Mouse (Mus musculus): Measurements from ENCODE around the gene Pla2g15.
A peak's percentile ranks its signal among the peaks of the same experiment; 100 is the strongest.

Gene Pla2g15

DNA sequence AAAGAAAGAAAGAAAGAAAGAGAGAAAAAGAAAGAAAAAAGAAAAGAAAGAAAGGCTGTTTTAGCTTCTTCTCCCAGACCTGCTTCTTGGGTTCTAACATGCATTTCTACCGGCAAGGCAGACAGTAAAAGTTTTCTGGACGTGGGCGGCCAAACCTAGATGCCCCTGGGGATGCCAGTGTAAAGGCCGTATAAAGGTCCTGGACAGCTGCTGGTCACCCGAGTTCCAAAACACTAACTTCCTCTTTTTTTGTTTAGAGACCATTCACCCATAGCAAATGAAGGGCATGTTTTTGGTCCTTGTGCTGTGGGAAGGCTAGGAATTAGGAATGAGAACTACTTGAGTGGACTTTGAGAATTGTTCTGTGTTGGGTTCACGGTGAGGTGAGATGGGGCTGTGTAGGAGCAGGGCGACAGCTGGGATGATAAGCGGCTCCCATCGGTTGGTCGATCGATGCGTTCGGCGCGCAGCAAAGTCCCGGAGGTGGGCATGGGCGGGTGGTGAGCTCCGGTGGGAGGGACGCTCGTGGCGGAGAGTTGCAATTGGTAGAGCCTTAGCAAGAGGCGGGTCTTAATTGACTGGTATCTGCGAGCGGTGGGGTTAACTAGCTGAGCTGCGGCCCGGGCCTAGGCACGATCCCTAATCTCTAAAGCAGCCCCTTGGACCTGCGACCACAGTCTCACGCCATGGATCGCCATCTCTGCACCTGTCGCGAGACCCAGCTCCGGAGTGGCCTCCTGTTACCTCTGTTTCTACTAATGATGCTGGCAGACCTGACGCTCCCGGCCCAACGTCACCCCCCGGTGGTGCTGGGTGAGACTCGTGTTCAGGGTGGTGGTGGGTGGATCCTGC lies at the start of gene Pla2g15:
Gene Pla2g15, plus strand, starts transcription at position 599 of the 852 bp plus-strand sequence.
- peak; percentile 90 for DNase-seq

- DNase-seq: no peak
These were observed 47.9 kb upstream of the Pla2g15 start for GRCm38 (mm10) chr8:106102321-106102720.

DNA sequence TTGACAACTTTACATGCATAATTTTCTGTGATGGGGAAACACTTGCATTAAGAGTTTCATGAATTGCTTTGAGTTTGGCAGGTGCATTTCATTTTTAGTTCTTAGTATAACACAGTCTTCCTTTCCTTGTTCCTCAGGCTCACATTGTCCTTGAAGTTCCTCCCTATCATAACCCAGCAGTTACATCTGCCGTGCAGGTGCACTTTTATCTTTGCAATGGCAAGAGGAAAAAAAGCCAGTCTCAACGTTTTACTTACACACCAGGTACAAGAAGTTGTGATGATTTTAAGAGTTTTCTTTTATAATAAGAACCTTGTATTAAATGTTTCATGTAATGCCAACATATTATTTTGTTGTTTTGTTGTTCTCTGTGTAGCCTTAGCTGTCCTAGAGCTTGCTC lies 46.3 kb upstream of the Pla2g15 start:
- no peak for DNase-seq

DNA sequence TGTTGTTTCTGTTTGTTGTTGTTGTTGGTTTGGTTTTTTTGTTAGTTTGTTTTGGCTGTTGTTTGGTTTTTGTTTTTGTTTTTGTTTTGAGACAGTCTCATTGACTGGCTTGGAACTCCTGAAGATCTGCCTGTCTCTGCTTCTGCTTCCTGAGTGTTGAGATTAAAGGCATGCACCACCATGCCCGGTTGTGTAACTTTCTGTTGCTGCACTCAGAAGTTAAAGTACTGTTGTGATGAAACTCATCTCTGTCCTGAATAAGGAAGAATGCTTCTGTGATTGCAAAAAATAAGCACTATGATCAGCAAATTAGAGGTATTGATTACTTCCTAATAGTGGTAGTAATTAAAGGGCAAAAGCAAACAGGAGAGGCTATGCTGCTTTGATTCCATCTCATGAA lies 44.0 kb upstream of the Pla2g15 start:
- no peak for DNase-seq

GRCm38 (mm10) chr8:106108080-106108479 lies 42.1 kb upstream of the Pla2g15 start:
- DNase-seq: no peak

DNA sequence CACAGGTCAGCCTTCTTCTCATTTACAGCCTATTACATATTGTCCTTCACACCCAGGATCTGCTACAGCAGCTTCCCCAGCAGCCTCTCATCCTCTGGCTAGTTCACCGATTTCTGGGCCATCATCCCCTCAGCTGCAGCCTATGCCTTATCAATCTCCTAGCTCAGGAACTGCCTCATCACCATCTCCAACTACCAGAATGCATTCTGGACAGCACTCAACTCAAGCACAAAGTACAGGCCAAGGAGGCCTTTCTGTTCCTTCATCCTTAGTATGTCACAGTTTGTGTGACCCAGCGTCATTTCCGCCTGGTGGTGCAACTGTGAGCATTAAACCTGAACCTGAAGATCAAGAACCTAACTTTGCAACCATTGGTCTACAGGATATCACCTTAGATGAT lies 41.5 kb upstream of the Pla2g15 start:
- DNase-seq: no peak

GRCm38 (mm10) chr8:106112041-106112440 lies 38.2 kb upstream of the Pla2g15 start:
- no peak for DNase-seq

- no peak for DNase-seq
These were observed 37.7 kb upstream of the Pla2g15 start for GRCm38 (mm10) chr8:106112514-106112913.

DNA sequence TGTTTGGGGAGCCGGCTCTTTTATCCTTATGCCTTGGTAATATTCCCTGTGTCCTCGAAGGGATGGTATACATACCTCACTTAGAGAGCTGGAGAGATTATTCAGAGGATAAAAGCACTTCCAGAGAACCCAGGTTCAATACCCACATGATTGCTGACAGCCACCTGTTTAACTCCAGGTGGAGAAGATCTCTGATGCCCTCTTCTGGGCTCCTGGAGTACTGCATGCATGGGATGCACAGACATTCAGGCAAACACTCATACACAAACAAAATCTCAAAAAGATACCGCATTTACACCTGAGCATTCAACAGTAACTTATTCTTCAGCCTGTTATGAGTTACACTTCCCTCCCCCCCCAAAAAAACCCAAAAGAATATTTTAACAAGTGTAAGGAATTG lies 34.3 kb upstream of the Pla2g15 start:
- DNase-seq: no peak

- no peak for DNase-seq
These were observed 26.8 kb upstream of the Pla2g15 start for GRCm38 (mm10) chr8:106123443-106123842.

DNA sequence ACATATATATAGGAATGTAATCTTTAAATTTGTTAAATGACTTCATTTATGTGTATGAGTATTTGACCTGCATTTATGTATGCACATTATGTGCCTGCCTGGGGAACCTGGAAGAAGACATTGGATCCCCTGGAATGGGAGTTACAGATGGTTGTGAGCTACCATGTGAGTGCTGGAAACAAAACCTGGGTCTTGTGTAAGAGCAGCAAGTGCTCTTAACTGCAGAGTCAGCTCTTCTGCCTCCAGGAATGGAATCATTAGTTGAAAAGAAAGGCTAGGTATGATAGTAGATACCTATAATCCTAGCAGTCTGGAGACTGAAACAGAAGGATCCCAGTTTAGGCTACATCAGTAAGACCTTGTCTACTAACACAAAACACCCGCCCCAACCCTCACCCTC lies 24.1 kb upstream of the Pla2g15 start:
- no peak for DNase-seq

DNA sequence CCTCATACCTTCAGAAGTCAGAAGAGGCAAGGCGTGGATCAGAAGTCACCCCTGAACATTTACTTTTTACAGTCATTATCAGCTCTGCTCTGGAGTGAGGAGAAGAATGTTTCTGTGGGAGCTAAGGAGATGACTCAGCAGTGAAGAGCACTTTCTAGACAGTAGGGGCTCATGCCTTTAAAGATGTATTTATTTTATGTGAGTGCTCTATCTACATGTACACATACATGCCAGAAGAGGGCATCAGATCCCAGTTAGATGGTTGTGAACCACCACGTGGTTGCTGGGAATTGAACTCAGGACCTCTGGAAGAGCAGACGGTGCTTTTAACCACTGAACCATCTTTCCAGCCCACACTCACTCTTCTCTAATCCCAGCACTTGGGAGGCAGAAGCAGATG lies 23.1 kb upstream of the Pla2g15 start:
- DNase-seq: no peak

- DNase-seq: no peak
These were observed 22.3 kb upstream of the Pla2g15 start for GRCm38 (mm10) chr8:106127882-106128410.

- DNase-seq: no peak
These were observed 20.8 kb upstream of the Pla2g15 start for GRCm38 (mm10) chr8:106129232-106129930.

- DNase-seq: no peak
These were observed 20.2 kb upstream of the Pla2g15 start for GRCm38 (mm10) chr8:106129997-106130396.

GRCm38 (mm10) chr8:106130505-106130904 lies 19.7 kb upstream of the Pla2g15 start:
- DNase-seq: no peak

DNA sequence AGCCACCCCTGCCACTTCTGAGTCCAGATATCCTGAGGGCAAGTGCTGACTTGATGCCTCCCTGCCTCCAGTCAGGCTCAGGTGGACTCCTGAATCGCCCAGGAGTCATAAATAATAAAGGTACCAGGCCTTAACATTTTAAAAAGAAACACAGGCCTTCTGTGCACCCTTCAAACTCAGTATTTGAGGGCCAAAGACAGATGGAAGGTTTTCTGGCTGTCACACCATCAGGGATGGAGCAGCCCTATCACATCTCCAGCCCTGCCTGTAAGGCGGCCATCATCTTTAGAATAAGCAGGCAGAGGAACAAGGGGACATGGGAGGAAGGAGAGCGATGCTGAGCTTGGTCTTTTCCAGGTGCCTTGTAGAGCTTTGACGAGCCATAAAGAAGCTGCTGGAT lies 19.2 kb upstream of the Pla2g15 start:
- no peak for DNase-seq

- DNase-seq: no peak
These were observed 18.5 kb upstream of the Pla2g15 start for GRCm38 (mm10) chr8:106131488-106132222.

DNA sequence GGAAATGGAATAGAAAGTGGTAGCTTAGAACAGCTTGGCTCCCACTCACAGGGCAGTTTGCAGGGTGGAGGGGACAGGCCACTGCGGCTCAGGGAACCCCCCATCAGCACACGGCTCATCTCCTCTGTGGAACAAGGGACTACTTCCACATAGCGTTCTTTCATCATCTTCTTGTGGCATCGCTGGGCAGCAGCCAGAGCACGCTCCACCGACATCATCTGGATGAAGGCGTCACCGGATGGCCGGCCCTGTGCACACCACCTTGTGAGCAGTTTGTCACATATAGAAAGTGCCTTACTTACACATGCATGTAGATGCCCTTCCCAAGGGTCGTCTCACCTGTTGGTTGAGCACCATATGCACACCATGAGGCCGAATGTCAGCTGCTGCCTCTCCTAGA lies 17.8 kb upstream of the Pla2g15 start:
- no peak for DNase-seq

DNA sequence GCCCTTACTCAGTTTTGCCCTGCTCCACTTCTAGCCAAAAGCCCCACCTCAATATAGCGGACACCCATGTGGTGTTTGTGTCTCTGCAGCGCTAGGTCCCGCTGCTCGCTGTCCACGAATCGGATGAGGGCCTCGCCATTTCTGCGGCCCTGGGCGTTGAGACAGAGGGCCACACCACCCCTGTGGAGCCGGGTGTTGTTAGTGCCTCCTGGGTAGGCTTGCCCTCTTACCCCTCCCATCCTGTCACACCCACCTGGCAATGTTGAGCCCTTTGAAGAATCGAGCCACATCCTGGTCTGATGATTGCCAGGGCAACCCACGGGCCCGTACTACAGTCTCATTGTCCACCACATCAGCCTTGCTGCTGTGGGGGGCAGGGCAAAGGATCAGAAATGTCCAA lies 16.7 kb upstream of the Pla2g15 start:
- DNase-seq: no peak

- DNase-seq: no peak
These were observed 16.3 kb upstream of the Pla2g15 start for GRCm38 (mm10) chr8:106133946-106134345.

DNA sequence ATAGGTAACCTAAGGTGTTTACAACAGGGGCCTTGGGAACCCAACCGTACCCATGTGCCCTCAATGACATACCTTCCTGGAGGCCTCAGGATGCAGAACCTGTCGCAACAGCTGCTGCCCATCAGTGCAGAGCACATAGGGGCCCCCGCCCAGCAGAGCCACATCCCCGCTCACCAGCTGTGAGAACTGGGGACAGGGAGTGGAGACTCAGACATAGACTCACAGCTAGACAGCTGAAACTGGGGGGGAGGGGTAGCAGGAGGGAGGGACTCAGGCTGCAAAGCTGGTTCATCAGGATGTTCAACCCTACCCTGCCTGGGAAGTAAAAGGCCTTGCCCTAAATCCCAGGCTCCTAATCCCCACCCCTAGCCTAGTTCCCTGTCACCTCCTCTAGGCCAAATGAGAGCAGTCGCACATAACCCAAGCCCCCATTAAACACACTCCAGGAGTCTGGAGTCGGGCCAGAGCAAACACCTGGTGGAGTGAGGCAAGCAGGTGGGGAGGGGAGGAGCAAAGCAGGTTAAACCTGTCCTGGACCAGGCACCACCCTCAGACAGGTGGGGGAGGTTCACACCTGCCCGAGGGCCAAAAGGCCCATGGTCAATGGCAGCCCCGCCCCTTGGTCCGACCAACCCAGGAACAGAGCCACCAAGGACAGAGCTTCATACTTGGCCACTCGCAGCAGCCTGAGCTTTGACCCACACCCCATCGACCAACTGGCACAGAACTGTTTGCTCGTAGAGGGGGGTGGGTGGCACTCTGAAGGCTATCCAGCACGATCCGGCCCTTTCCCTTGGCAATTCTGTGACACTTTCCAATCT lies 15.2 kb upstream of the Pla2g15 start:
- DNase-seq: no peak

Measured in cerebellum, adult 9-11 months (tissue).